Mouse (Mus musculus) mesoderm, embryonic 11.5 days (tissue): ENCODE measurements around the gene Slc41a3.

Experiments
- DNase-seq: peaks from one replicate; pipeline ENCODE4 v3.0.0-alpha.2; 2012; ENCODE audit warnings: low read depth, low spot score

The Slc41a3 gene

DNA sequence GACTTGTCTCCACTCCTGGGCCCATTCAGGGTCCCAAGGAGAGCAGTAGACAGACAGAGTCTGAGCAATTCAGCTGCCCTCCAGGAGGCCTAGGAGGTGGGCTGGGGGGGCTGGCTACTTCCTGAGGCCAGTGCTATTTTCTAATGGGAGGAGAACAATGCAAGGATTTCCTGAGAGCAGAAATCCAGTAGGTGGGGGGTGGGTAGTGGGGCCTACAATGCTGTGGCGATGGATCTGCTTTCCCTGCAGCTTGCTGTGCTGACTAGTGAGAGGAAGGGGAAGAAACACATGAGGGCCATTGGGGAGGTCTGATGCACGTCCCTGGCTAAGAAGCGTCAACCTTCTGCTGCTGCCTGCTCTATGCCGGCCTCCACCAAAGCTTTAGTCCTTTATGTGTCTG lies 74.2 kb downstream of the Slc41a3 start:
- DNase-seq = no peak

DNA sequence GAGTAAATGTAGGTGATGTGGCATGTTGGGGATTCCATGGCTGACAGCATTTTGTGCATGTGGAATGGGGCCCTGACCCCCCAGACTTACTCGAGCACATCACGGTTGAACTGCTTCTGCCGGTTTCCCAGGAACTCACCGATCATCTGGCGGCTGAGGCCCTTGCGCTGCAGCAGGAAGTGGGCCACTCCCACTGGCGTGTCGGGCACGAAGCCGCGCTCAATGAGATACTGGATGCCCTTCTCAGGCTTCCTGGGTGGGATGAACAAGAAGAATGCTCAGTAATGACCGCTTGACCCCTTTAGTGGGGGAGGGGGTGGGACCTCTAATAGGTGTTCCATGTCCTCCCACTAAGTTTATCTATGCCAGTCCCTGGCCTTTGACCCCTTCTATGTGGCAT lies 75.9 kb downstream of the Slc41a3 start:
- no peak for DNase-seq

DNA sequence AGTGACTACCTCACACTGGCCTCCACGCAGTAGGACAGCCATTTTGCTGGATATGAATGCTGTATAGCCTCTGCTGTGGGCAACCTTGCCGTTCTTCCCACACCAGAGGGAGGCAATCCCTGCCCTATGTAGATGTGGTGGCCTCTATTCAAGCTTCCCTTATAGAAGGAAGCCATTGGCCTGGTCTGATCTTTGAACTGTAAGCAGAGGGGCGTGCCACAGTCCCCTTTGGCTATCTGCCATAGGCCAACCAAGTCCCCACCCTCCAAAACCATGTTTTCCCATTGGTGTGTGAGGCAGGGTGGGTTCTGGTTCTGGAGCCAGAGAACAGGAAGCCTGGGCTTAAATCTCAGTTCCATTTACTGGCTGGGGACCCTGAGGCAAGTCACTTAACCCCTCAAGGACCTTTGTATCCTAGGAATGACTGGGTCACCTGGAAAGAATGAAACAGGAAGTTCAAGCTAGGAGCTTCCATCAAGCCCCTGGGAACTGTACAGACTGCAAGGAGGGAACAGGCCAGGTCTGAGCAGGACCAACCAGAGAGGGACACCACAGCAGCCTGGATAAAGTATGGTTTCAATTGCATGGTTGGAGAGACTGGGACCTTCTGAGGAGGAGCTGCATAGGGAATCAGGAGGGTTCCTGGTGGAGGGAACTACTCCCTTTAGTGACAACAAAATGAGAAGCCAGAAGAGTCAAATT lies 79.5 kb downstream of the Slc41a3 start:
- no peak for DNase-seq

GRCm38 (mm10) chr6:90686812-90687211 lies 82.3 kb downstream of the Slc41a3 start:
- no peak for DNase-seq

- DNase-seq = no peak
Measured at GRCm38 (mm10) chr6:90688003-90688402, 83.5 kb downstream of the Slc41a3 start.

DNA sequence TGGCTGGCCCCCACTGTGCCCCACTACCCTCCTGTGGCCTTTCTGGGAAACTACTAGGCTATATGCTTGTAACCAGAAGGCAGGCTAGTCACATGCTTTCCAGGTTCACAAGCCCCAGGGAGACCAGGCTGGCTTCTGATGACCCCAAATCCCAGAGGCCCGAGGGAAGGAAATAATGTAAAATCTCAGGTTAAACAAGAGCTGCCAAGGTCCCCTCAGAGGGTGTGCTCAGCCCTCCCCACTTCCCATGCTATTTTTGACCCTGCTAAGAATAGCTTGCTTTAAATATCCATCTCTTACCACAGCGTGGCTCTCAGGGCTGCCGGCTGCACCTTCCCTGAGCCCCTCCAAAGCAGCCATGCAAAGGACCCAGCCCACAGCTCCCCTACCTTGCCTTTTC lies 84.2 kb downstream of the Slc41a3 start:
- no peak for DNase-seq

DNA sequence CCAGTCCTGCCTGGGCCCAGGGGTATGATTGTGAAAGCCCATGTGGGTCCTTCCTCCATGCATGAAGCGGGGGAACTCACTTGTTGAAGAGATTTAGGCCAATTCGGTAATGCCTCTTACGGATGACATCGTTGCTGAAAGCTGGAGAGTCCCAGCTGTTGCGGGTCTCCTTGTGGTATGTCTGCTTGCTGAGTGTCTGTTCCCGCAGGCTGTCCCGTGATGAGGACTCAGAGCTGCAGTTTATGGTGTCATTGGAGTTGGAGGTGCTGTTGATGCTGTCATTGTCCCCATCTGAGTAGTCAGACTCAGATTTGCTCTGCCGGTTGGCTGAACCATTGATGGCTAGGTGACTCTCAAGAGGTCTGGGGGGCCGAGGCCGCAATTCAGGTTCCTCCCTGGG lies 85.0 kb downstream of the Slc41a3 start:
- DNase-seq = no peak

DNA sequence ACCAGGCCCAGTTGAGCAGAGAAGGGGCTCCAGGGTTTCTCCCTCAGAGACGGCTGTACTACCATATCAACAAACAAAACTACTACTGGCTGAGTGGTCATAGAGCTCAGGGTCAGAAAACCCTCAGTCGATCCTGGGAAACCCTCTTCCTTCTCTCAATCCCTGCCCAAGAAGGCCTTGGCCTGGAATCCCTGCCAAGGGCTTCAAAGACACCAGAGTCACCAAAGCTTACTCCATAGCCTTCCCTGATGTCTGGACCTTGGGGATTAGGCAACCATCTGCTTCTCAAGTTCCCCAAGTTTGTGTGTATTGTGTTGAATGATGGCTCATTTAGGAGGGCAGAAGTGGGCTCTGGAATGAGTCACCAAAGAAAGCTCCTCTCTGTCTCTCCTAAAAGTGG lies 87.4 kb downstream of the Slc41a3 start:
- DNase-seq = no peak

GRCm38 (mm10) chr6:90692404-90692803 lies 87.9 kb downstream of the Slc41a3 start:
- DNase-seq = no peak

- no peak for DNase-seq
Measured at GRCm38 (mm10) chr6:90695754-90696153, 91.2 kb downstream of the Slc41a3 start.
